Mouse (Mus musculus): ENCODE measurements around the gene Atp5h. TPM values are rescaled to one million over a fixed set of nuclear protein-coding genes. Genes with fewer than 3 reads are reported as not detected.
"Not testable (repeated sequence)": the region's sequence is repeated elsewhere in the genome, so short reads cannot be mapped to it uniquely, and the experiment has no call there.

Atp5h gene
- polyA plus RNA-seq, 1 experiment from 2014 or later, result 2,271 TPM

DNA sequence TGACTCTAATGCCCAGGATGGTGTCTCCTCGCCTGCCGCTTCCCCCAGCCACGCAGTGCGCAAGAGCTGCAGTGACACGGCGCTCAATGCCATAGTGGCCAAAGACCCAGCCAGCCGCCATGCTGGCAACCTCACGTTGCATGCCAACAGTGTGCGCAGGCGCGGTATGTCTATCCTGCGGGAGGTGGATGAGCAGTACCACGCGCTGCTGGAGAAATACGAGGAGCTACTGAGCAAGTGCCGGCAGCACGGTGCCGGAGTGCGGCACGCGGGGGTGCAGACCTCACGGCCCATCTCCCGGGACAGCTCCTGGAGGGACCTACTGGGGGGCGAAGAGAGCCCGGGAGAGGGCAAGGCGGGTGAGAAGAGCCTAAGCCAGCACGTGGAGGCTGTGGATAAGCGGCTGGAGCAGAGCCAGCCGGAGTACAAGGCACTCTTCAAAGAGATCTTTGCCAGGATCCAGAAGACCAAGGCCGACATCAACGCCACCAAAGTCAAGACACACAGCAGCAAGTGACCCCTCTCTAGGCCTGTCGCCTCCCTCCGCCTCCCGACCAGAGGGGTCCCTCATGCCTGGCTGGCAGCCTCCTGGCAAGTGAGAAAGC is 25.9 kb downstream of the Atp5h start:
- Histone ChIP-seq H3K36me3 (ENCODE audit: control insufficient read depth, insufficient read depth, low read length) (peaks cover 49% of the 10 kb centered on the region), H3K4me3 (ENCODE audit: control insufficient read depth in 1 of 2, insufficient read depth in 1 of 2, low read depth in 1 of 2, low read length in 2 of 2) (peak overlapping the region; percentile 21 to 27; a peak in 3 of 4 replicates), H3K9ac (ENCODE audit: low read length) (peak overlapping the region; percentile 31; the same call in 1 of the 2 replicates), H3K9me3 (ENCODE audit: control insufficient read depth, low read length) (no peaks in the 10 kb centered on the region), H3K27me3 (ENCODE audit: control insufficient read depth, insufficient read depth, low read length) (no peaks in the 10 kb centered on the region), H3K27ac (replicated peaks in 1 of 2; ENCODE audit: control insufficient read depth in 1 of 2, insufficient read depth in 1 of 2, low read depth in 2 of 2, low read length in 2 of 2) (no peak overlapping the region), H3K4me2 (ENCODE audit: low read length) (peak overlapping the region; percentile 66), H3K4me1 (ENCODE audit: control insufficient read depth in 2 of 2, insufficient read depth in 2 of 2, low read length in 2 of 2) (peaks cover 5 to 6% of the 10 kb centered on the region in 2 experiments; a peak in 2 of 4 replicates)
- peak; percentile 29; the same call in 1 of the 2 replicates for ATAC-seq (ENCODE audit: insufficient number of reproducible peaks, insufficient read depth, low FRiP score, low read depth)
- WGBS, result 47% methylated on average over 34 of the region's 34 CpGs

DNA sequence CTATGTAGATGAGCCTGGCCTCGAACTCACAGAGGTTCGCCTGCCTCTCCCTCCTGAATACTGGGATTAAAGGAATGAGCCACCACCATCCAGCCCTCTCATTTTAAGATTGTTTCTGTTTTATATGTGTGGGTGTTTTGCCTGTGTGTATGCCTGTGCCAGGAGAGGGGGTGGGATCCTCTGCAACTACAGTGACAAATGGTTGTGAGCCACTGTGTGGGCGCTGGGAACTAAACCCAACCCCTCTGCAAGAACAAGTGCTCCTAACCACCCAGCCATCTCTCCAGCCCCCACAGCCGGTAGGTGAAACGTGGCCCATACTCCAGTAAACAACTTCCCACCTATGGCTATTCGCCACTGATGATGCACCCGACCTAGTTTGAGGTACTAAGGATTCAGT is 28.4 kb downstream of the Atp5h start:
- no peaks in the 10 kb centered on the region for H3K27me3 ChIP-seq (ENCODE audit: control insufficient read depth, insufficient read depth, low read length)
- no peak overlapping the region for H3K4me2 ChIP-seq (ENCODE audit: low read length)
- H3K4me3 ChIP-seq (ENCODE audit: control insufficient read depth in 1 of 2, insufficient read depth in 1 of 2, low read depth in 1 of 2, low read length in 2 of 2), result no peak overlapping the region
- H3K9ac ChIP-seq (ENCODE audit: low read length), result no peak overlapping the region
- H3K9me3 ChIP-seq (ENCODE audit: control insufficient read depth, low read length), result no peaks in the 10 kb centered on the region
- H3K4me1 ChIP-seq (ENCODE audit: control insufficient read depth in 2 of 2, insufficient read depth in 2 of 2, low read length in 2 of 2), result peaks cover 5 to 6% of the 10 kb centered on the region in 2 experiments; a peak in 2 of 4 replicates
- no peak overlapping the region for H3K27ac ChIP-seq (replicated peaks in 1 of 2; ENCODE audit: control insufficient read depth in 1 of 2, insufficient read depth in 1 of 2, low read depth in 2 of 2, low read length in 2 of 2)
- WGBS, result 84% methylated on average over 7 of the region's 7 CpGs
- H3K36me3 ChIP-seq (ENCODE audit: control insufficient read depth, insufficient read depth, low read length), result peaks cover 49% of the 10 kb centered on the region
- ATAC-seq (ENCODE audit: insufficient number of reproducible peaks, insufficient read depth, low FRiP score, low read depth), result no peak

DNA sequence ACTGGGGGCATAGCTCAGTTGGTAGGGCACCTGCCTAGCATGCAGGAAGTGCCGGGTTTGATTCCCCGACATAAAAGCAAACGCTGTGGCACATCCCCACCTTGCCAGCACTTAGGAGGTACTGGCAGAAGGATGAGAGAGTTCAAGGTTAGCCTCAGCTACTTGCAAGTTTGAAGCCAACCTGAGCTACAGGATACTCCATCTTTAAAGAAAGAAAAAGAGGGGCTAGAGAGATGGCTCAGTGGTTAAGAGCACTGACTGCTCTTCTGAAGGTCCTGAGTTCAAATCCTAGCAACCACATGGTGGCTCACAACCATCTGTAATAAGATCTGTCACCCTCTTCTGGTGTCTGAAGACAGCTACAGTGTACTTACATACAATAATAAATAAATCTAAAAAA is 32.9 kb downstream of the Atp5h start:
- H3K4me1 ChIP-seq (ENCODE audit: control insufficient read depth in 2 of 2, insufficient read depth in 2 of 2, low read length in 2 of 2), result peaks cover 15 to 28% of the 10 kb centered on the region in 2 experiments
- not testable (repeated sequence) for H3K9me3 ChIP-seq (ENCODE audit: control insufficient read depth, low read length)
- 74% methylated on average over 3 of the region's 3 CpGs for WGBS

DNA sequence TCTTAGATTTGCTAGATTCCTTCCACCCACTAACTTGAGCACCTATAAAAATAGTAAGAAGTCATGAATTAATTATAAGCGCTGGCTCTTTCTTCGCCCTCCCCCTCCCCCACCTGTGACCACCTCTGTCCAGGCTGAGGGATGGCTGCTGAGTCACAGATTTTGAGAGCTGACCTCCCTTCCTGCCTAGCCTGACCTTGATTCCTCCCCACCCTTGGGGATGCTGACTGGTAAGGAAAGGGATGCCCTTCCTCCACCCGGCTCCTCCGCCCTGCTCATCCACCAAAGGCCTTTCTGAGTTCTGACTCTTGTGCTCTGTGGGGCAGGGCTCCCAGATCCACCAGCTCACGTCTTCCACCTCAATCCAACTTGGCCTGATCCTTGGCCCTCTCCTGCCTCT is 35.2 kb downstream of the Atp5h start:
- no peak for ATAC-seq (ENCODE audit: insufficient number of reproducible peaks, insufficient read depth, low FRiP score, low read depth)
- peak overlapping the region; percentile 76; the same call in 1 of the 2 replicates for H3K4me2 ChIP-seq (ENCODE audit: low read length)
- no peaks in the 10 kb centered on the region for H3K9me3 ChIP-seq (ENCODE audit: control insufficient read depth, low read length)
- peaks cover 6% of the 10 kb centered on the region; the same call in 1 of the 2 replicates for H3K27me3 ChIP-seq (ENCODE audit: control insufficient read depth, insufficient read depth, low read length)
- H3K9ac ChIP-seq (ENCODE audit: low read length), result peak overlapping the region; percentile 21; the same call in 1 of the 2 replicates
- peaks cover 18 to 34% of the 10 kb centered on the region in 2 experiments for H3K4me1 ChIP-seq (ENCODE audit: control insufficient read depth in 2 of 2, insufficient read depth in 2 of 2, low read length in 2 of 2)
- H3K36me3 ChIP-seq (ENCODE audit: control insufficient read depth, insufficient read depth, low read length), result no peaks in the 10 kb centered on the region
- H3K4me3 ChIP-seq (ENCODE audit: control insufficient read depth in 1 of 2, insufficient read depth in 1 of 2, low read depth in 1 of 2, low read length in 2 of 2), result no peak overlapping the region
- WGBS, result 71% methylated on average over 5 of the region's 5 CpGs
- 0 out of 4 replicates have a peak overlapping the region, but pooled peaks of 1 of the 2 experiments have one; percentile 3 for H3K27ac ChIP-seq (replicated peaks in 1 of 2; ENCODE audit: control insufficient read depth in 1 of 2, insufficient read depth in 1 of 2, low read depth in 2 of 2, low read length in 2 of 2)

More for the DNA sequence above, 32.9 kb downstream of the Atp5h start:
- H3K4me3 ChIP-seq (ENCODE audit: control insufficient read depth in 1 of 2, insufficient read depth in 1 of 2, low read depth in 1 of 2, low read length in 2 of 2); H3K27ac ChIP-seq (replicated peaks in 1 of 2; ENCODE audit: control insufficient read depth in 1 of 2, insufficient read depth in 1 of 2, low read depth in 2 of 2, low read length in 2 of 2); H3K4me2 ChIP-seq (ENCODE audit: low read length); H3K27me3 ChIP-seq (ENCODE audit: control insufficient read depth, insufficient read depth, low read length); ATAC-seq (ENCODE audit: insufficient number of reproducible peaks, insufficient read depth, low FRiP score, low read depth); H3K9ac ChIP-seq (ENCODE audit: low read length): not testable (repeated sequence)
- H3K36me3 ChIP-seq (ENCODE audit: control insufficient read depth, insufficient read depth, low read length), result peaks cover 17% of the 10 kb centered on the region

DNA sequence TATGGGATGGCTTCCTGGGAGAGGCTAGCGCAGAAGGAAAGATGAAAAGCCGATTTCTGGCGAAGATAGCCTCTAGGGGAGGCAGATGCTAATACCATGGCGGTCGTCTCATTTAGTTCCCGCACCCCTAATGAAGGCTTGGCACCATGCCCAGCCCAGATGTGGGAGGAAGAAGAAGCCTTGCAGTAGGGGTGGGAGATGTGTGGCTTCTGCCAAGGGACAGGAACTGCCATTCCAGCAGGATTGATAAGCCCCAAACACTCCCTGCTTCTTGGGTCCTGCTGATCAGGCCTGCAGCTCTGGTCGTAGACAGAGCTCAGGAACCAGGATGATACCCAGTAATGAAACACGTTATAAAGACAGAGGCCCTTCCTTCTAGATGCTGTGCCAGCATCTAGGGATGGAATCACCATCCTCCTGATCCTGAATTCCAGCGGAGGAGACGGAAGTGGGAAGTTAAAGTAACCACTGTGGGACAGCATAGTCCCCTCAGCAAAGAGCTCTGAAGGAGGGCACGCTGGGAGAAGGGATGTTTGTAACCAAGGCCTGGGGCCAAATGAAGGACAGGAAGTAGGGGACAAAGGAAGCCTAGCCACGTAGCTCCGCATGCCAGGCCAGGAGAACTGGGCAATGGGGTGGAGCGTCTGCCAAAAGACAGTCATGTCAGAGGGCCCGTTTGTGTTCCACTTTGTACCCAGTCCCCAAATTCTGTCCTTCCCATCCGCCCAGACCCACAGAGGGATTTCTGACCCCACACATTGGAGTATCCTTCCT is 35.9 kb downstream of the Atp5h start:
- Histone ChIP-seq H3K27ac (replicated peaks in 1 of 2; ENCODE audit: control insufficient read depth in 1 of 2, insufficient read depth in 1 of 2, low read depth in 2 of 2, low read length in 2 of 2) (peak overlapping the region; percentile 3 to 19; a peak in 1 of 4 replicates), H3K4me2 (ENCODE audit: low read length) (peak overlapping the region; percentile 76), H3K4me3 (ENCODE audit: control insufficient read depth in 1 of 2, insufficient read depth in 1 of 2, low read depth in 1 of 2, low read length in 2 of 2) (peak overlapping the region in 1 of 2 experiments; percentile 74; a peak in 1 of 4 replicates), H3K9me3 (ENCODE audit: control insufficient read depth, low read length) (no peaks in the 10 kb centered on the region), H3K9ac (ENCODE audit: low read length) (0 out of 2 replicates have a peak overlapping the region, but pooled peaks have one; percentile 8), H3K27me3 (ENCODE audit: control insufficient read depth, insufficient read depth, low read length) (peaks cover 6% of the 10 kb centered on the region; the same call in 1 of the 2 replicates), H3K4me1 (ENCODE audit: control insufficient read depth in 2 of 2, insufficient read depth in 2 of 2, low read length in 2 of 2) (peaks cover 18 to 34% of the 10 kb centered on the region in 2 experiments), H3K36me3 (ENCODE audit: control insufficient read depth, insufficient read depth, low read length) (no peaks in the 10 kb centered on the region)
- no peak for ATAC-seq (ENCODE audit: insufficient number of reproducible peaks, insufficient read depth, low FRiP score, low read depth)
- 50% methylated on average over 16 of the region's 16 CpGs for WGBS

DNA sequence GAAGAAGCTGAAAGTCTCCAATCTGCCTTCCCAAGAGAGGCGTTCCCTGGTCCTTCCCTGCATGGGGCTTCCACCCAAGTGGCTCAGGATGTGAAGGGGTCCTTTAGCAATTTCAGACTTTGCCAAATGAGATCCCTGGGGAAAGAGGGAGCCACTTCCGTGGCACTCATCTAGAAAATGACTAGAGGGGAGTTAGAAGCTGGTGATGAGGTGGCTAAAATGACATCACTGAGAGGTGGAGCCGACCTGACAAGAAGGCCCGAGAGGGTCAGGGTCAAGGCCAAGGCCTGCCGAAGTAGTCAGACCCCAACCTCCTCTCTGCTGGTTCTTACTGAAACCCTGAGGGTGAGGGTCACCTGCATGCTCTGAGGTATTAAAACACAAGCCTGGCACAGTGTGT is 36.9 kb downstream of the Atp5h start:
- Histone ChIP-seq H3K27ac (replicated peaks in 1 of 2; ENCODE audit: control insufficient read depth in 1 of 2, insufficient read depth in 1 of 2, low read depth in 2 of 2, low read length in 2 of 2) (peak overlapping the region in 1 of 2 experiments; percentile 70; a peak in 1 of 4 replicates), H3K4me2 (ENCODE audit: low read length) (peak overlapping the region; percentile 76), H3K9ac (ENCODE audit: low read length) (peak overlapping the region; percentile 86), H3K36me3 (ENCODE audit: control insufficient read depth, insufficient read depth, low read length) (no peaks in the 10 kb centered on the region), H3K4me1 (ENCODE audit: control insufficient read depth in 2 of 2, insufficient read depth in 2 of 2, low read length in 2 of 2) (peaks cover 18 to 34% of the 10 kb centered on the region in 2 experiments), H3K27me3 (ENCODE audit: control insufficient read depth, insufficient read depth, low read length) (peaks cover 6% of the 10 kb centered on the region; the same call in 1 of the 2 replicates), H3K4me3 (ENCODE audit: control insufficient read depth in 1 of 2, insufficient read depth in 1 of 2, low read depth in 1 of 2, low read length in 2 of 2) (peak overlapping the region; percentile 74 to 79), H3K9me3 (ENCODE audit: control insufficient read depth, low read length) (no peaks in the 10 kb centered on the region)
- no peak for ATAC-seq (ENCODE audit: insufficient number of reproducible peaks, insufficient read depth, low FRiP score, low read depth)
- 13% methylated on average over 5 of the region's 5 CpGs for WGBS

DNA sequence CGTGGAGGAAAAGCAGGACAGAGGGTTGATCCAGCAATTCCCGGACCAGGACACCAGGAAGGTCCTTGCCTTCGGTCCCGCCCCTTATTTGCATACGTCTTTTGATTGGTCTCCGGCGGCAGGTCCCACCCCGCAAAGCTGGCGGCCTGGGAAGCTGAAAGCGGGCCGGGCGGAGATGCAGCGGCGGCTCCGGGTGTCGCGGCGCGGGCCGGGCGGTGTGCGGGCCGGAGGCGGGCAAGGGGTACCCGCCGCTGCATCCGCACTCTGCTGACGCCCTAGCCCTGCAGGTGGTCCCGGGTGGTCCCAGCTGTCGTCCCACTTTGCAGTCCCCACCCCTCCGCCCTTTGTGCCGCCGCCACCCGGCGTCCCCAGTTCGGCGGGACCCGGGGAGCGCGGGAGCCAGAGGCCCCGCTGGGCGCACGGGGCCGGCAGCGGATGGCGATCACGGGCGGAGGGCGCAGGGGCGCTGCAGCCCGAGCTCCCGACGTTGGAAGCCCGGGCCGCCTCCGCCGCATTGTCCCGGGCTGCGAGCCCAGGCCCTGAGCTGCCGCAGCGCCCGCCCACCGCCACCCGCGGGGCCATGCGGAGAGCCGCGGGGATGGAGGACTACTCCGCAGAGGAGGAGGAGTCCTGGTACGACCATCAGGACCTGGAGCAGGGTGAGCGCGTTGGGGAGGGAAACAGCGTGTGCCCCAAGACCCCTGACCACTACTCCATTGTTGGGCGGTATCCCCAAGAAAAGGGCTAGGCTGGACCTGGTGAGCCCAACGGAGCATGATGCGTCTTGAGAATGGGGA is 37.8 kb downstream of the Atp5h start, which contains the start of gene Cdr2l:
Cdr2l (plus strand) TSS at position 174 of the 797 bp plus-strand sequence.
- under 1% methylated on average over 75 of the region's 76 CpGs for WGBS
- no peaks in the 10 kb centered on the region for H3K9me3 ChIP-seq (ENCODE audit: control insufficient read depth, low read length)
- H3K4me3 ChIP-seq (ENCODE audit: control insufficient read depth in 1 of 2, insufficient read depth in 1 of 2, low read depth in 1 of 2, low read length in 2 of 2), result peak within 1 kb of the TSS; percentile 74 to 79
- ATAC-seq (ENCODE audit: insufficient number of reproducible peaks, insufficient read depth, low FRiP score, low read depth), result peak; percentile 85
- H3K4me2 ChIP-seq (ENCODE audit: low read length), result peak within 1 kb of the TSS; percentile 76
- no peaks in the 10 kb centered on the region for H3K36me3 ChIP-seq (ENCODE audit: control insufficient read depth, insufficient read depth, low read length)
- peak within 1 kb of the TSS; percentile 50 to 70 for H3K27ac ChIP-seq (replicated peaks in 1 of 2; ENCODE audit: control insufficient read depth in 1 of 2, insufficient read depth in 1 of 2, low read depth in 2 of 2, low read length in 2 of 2)
- H3K27me3 ChIP-seq (ENCODE audit: control insufficient read depth, insufficient read depth, low read length), result peaks cover 6% of the 10 kb centered on the region; the same call in 1 of the 2 replicates
- H3K4me1 ChIP-seq (ENCODE audit: control insufficient read depth in 2 of 2, insufficient read depth in 2 of 2, low read length in 2 of 2), result peaks cover 18 to 34% of the 10 kb centered on the region in 2 experiments
- H3K9ac ChIP-seq (ENCODE audit: low read length), result peak within 1 kb of the TSS; percentile 86
